Mouse (Mus musculus) left cerebral cortex, adult 2 months (tissue): Measurements from ENCODE around the gene Rps6kc1. TPM values are rescaled to one million over a fixed set of nuclear protein-coding genes. Genes with fewer than 3 reads are reported as not detected.

Experiments used
- DNase-seq, 2 experiments: peaks; one replicate each; pipeline ENCODE4 v3.0.0; 2021 to 2022; ENCODE audit warnings: low spot score in 2 of 2, mixed read lengths in 1 of 2; ENCODE audit errors: extremely low spot score in 1 of 2
- H3K27ac ChIP-seq: fragments of 200-600 bp; 2 replicates; pipeline ENCODE4 v1.8.1; 2022
- H3K4me3 ChIP-seq: fragments of 200-600 bp; 2 replicates; pipeline ENCODE4 v1.8.1; 2022
- CTCF ChIP-seq: fragments of 200-600 bp; IDR thresholded peaks from 2 replicates; pipeline ENCODE4 v1.8.1; 2022; ENCODE audit warnings: antibody characterized with exemption, mild to moderate bottlenecking, moderate library complexity
- intact Hi-C: fragments of 180-260 bp; cut with DNase I; formaldehyde crosslinking; loops from one replicate; pipeline ENCODE4 v1.15.1; 2025
- total RNA-seq, 2 experiments: library from RNA; stranded (reverse); gene quantifications; 2 replicates each; pipeline ENCODE4 v1.2.3; 2021

Gene Rps6kc1
- total RNA-seq, 2 experiments from 2014 or later, result 111 to 117 TPM

DNA sequence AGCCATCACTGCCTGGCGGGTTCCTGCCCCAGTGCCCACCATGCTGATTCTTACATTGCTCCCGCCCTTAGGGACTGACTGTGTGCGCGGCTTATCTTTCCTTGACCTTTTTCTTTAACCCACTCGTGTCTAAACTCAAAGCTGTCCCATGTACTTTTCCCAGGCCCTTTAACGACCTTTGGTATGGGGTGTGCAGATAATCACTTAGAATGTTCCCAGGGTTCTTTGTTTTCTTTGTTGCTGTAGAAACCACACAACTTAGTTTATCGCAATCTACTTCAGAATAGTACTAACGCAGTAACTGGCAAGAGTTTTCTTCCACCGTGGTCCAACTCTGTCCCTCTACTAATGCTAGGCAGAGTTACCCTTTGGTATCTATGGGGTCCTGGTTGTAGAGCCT lies 135.3 kb downstream of the Rps6kc1 start:
- Histone ChIP-seq H3K27ac (no peak overlapping the region), H3K4me3 (no peak overlapping the region)
- no peak for DNase-seq
- TF ChIP-seq CTCF, result no peak
- intact Hi-C loops, result no loop called here

GRCm38 (mm10) chr1:190772088-190772885 lies 139.3 kb downstream of the Rps6kc1 start:
- intact Hi-C loops, result no loop called here
- Histone ChIP-seq H3K4me3 (no peak overlapping the region), H3K27ac (no peak overlapping the region)
- no peak for DNase-seq
- TF ChIP-seq CTCF, result no peak

GRCm38 (mm10) chr1:190769748-190770147 lies 141.8 kb downstream of the Rps6kc1 start:
- intact Hi-C loops, result loop anchor here (2.0 to 10.0 kb wide), 2 partner anchors 45 to 725 kb away; no protein-coding TSS in a partner anchor
- Histone ChIP-seq H3K4me3 (no peak overlapping the region), H3K27ac (no peak overlapping the region)
- peak; percentile 33 for TF ChIP-seq CTCF
- no peak for DNase-seq

- Histone ChIP-seq H3K4me3 (no peak overlapping the region), H3K27ac (no peak overlapping the region)
- no peak for TF ChIP-seq CTCF
- no peak for DNase-seq
- intact Hi-C loops, result loop anchor here (2.0 to 10.0 kb wide), 2 partner anchors 44 to 724 kb away; no protein-coding TSS in a partner anchor
Measured at GRCm38 (mm10) chr1:190768307-190768706, 143.3 kb downstream of the Rps6kc1 start.

DNA sequence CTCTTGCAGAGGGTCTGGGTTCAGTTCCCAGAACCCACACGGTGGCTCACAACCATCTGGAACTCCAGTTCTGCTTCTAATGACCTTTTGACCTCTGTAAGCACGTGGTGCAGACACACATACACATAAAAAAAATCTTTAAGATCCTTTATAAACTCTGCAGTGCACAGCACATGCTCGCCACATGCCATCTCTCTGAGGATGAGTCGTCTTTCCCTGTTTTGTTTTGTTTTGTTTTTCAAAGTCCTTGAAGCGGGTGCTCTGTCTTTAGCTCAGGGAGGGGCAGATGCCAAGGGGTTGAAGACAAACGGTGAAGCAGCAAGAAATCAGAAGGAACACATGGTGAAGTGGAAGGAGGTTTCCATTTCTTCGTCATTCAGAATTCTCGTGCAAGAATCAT lies 143.9 kb downstream of the Rps6kc1 start:
- H3K27ac ChIP-seq, result no peak overlapping the region

DNA sequence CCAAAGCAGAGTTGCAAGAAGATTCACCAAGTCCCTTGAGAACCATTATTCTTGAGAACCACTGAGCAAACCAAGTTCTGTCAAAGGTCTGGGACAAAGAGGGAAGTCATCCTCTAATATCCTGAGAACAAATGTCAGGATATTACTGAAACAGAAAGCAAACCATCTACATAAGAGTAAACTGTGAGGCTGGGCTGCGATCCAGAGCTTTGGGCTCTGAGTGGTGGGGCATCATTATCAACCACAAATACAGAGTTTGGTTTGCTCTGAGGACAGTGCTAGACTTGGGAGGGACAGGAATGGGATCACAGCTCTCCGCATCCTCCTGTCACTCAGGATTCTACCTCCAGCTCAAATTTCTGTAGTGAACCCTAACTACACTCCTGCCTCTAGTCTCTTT lies 144.8 kb downstream of the Rps6kc1 start:
- no peak overlapping the region for H3K27ac ChIP-seq
- intact Hi-C loops, result loop anchor here (10.0 kb wide), 1 partner anchor 722 kb away; no protein-coding TSS in a partner anchor
- no peak for DNase-seq
- TF ChIP-seq CTCF, result no peak
- no peak overlapping the region for H3K4me3 ChIP-seq

More for the DNA sequence above, 143.9 kb downstream of the Rps6kc1 start:
- TF ChIP-seq CTCF, result no peak
- intact Hi-C loops, result loop anchor here (2.0 to 10.0 kb wide), 2 partner anchors 43 to 723 kb away; no protein-coding TSS in a partner anchor
- no peak for DNase-seq
- H3K4me3 ChIP-seq, result no peak overlapping the region

GRCm38 (mm10) chr1:190763756-190764155 lies 147.8 kb downstream of the Rps6kc1 start:
- intact Hi-C loops, result loop anchor here (10.0 kb wide), 1 partner anchor 719 kb away; no protein-coding TSS in a partner anchor
- no peak overlapping the region for H3K4me3 ChIP-seq
- peak overlapping the region; percentile 47; the same call in 1 of the 2 replicates for H3K27ac ChIP-seq
- TF ChIP-seq CTCF, result no peak
- DNase-seq, result peak; percentile 24 to 38

DNA sequence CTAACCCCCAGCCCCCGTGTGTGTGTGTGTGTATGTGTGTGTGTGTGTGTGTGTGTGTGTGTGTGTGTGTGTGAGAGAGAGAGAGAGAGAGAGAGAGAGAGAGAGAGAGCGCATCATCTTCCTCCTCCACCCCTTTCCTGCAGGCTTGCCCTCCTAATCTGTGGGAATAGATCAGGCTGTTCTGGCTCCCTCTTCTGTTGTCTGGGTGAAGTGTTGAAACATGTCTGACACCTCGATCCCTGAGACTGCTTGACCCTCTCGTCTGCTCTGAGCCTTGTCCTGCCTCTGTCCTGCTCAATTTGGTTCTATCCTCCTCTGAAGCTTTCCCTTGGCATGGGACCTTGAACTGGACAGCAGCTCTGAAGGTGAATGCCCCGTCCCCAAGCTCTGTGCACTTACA lies 149.8 kb downstream of the Rps6kc1 start:
- no peak overlapping the region for H3K4me3 ChIP-seq
- TF ChIP-seq CTCF, result peak; percentile 32
- intact Hi-C loops, result loop anchor here (10.0 kb wide), 1 partner anchor 717 kb away; no protein-coding TSS in a partner anchor
- H3K27ac ChIP-seq, result no peak overlapping the region
- DNase-seq, result no peak

- no peak for TF ChIP-seq CTCF
- no peak overlapping the region for H3K27ac ChIP-seq
- H3K4me3 ChIP-seq, result no peak overlapping the region
- DNase-seq, result no peak
- intact Hi-C loops, result no loop called here
Measured at GRCm38 (mm10) chr1:190757899-190758298, 153.7 kb downstream of the Rps6kc1 start.

DNA sequence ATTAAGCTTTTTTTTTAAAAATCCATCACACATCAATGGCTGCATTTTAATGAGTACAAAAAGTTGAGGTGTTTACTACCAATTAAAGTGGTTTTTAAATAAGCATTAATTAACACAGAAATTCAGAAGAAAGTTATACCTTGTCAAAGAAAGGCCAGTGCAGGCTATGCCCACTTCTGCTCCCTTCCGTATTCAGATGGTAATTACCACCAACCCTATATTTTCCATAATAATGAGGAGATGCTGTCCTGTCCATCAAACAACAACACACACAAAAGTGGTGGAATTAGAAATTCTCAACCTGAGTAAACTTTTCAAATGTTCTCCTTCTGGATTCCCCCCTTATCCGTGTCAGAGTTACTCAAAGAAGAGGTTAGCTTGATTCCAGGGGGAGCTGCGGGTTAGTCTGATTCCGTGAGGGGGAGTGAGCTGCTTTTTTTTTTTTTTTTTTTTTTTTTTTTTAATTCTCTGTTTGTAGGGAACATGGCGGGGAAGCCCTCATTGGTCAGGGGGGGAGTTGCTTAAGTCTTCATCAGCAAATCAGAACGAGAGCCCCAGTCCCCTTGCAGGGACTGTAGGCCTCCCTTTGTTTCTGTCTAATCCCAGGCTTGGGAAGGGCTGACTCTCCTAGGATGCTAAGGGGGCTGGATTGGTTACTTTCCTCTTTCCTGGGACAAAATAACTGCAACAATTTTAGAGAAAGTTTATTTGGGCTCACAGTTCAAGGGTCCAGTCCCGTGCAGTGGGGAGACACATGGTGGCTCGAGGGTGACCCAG lies 159.6 kb downstream of the Rps6kc1 start:
- Histone ChIP-seq H3K27ac (no peak overlapping the region), H3K4me3 (no peak overlapping the region)
- TF ChIP-seq CTCF, result no peak
- intact Hi-C loops, result no loop called here
- DNase-seq, result no peak

DNA sequence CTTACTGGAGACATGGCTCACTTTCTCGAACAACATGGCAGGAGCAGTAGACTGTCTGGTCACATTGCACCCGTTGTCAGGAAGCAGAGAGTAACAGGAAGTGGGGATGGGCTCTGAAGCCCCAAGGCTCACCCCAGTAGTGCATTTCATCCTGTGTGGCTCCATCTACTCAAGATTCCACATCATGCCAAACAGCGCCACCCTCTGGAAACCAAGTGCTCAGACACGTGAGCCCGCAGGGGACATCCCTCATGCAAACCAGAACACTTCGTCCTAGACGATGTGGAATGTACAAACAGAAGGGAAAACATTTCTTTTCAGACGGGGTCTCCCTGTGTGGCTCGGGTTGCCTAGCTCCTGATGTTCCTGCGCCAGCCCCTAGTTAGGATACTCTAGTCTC lies 162.6 kb downstream of the Rps6kc1 start:
- DNase-seq, result no peak
- intact Hi-C loops, result no loop called here
- peak; percentile 17; the same call in 1 of the 2 replicates for TF ChIP-seq CTCF
- Histone ChIP-seq H3K4me3 (no peak overlapping the region), H3K27ac (no peak overlapping the region)

DNA sequence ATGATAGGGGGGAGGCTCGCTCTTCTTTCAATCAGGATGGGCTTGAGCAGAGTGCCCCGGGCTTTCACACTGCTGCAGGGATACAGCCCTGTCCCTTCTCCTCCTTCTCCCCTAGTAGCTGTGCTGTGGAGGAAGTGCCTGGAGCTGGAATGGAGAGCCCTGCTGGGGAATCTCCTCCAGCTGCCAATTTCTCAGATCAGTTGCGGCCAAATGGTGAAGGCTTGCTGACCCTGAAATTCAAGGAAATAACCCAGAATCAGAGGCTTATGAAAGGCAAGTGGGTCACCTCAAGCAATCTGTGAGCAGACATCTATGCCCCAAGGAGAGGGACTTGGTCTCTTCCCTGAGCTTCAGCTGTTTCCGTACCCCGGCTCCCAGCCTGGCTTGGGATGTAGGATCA lies 170.1 kb downstream of the Rps6kc1 start:
- no peak for DNase-seq
- H3K27ac ChIP-seq, result no peak overlapping the region
- intact Hi-C loops, result no loop called here
- H3K4me3 ChIP-seq, result no peak overlapping the region
- no peak for TF ChIP-seq CTCF
